Mouse (Mus musculus): ENCODE results near the gene Itgav. TPM values are rescaled to one million over a fixed set of nuclear protein-coding genes. Genes with fewer than 3 reads are reported as not detected.
A peak's percentile ranks its signal among the peaks of the same experiment; 100 is the strongest.

Itgav gene
- 10 to 100 TPM; 44.2 to 45.6 TPM for total RNA-seq (2021)
- long read RNA-seq, experiment 1, partial matches to known transcripts: 1 of 8 reads
- long read RNA-seq, experiment 1, other reads (novel, unspliced or antisense): 7 of 8 reads
- long read RNA-seq, experiment 2, full-length matches to known transcripts: 4 of 15 reads
- long read RNA-seq, experiment 2, partial matches to known transcripts: 3 of 15 reads
- long read RNA-seq, experiment 2, other reads (novel, unspliced or antisense): 8 of 15 reads

DNA sequence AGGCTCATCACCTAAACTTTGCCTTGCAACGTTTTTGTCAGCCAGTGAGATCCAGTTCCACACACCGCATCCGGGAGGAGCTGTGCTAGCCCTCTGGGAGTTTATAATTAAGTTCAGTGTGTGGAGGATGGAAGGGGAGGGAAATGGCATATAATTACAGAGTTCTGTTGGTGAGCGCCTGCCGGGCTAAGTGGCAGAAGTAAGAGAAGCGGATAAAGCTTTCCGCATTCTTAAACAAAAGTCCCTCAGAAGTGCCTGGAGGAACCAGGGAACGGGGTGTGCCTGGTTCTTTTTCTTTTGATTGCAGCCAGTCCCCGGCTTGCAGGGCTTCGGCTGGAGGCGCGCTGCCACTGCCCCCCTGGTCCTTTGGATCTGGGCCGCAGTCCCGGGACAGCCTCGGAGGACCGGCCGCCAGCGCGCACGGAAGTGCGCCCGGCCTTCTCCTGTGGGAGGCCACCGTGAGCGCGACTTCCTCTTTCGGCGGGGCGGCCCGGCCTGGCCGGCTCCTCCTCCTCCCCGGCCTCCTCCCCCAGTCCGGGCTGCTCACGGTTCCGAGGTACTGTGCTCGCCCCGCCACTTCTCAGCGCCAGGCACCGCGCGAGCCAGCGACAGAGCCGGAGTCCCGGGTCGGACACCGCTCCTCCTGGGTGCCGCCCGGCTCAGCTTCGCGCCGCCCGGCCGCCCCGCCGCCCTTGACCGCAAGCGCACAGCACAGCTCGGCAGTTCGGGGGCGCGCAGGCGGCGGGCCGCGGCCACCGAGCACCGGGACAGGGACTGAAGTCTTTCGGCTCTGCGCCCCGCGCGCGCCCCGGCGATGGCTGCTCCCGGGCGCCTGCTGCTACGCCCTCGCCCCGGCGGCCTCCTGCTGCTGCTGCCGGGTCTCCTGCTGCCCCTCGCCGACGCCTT is at the start of gene Itgav:
Gene Itgav (plus strand): TSS at position 477 of the 906 bp plus-strand sequence.
- peak; percentile 96 for DNase-seq

DNA sequence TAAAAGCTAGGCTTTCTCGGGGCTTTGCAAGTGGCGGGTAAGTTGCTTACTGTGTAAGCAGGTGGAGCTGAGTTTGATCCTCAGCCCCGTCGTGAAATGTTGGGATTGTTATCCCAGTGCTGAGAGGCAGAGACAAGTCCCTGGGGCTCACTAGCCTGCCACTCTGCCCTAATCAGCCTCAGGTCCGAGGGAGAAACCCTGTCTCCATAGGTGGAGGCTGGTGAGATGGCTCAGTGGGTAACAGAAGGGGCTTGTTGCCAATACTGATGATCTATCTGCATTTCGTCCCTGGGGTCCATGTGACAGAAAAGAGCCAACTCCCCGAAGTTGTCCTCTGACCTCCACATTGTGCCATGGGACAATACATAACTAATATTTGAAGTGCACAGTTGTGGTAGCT is 49.8 kb upstream of the Itgav start:
- DNase-seq: no peak

DNA sequence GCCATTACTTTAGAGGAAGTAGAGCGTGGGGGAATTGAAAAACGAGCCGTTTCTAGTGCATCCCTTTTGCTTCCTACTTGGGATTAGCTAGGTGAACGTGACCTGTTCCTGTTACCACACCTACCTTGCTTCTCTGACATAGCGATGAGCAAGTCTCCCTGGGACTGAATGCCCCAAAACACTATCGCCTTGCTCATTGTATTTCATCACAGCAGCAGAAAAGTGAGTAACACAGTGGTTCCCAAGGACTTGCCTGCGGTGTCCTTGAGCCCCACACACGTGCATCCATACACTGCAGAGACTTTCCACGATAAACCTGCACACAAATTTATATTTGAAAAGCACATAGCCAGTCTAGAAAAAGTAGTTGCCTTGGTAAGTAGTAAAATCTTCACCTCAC is 49.3 kb upstream of the Itgav start:
- DNase-seq: no peak

DNA sequence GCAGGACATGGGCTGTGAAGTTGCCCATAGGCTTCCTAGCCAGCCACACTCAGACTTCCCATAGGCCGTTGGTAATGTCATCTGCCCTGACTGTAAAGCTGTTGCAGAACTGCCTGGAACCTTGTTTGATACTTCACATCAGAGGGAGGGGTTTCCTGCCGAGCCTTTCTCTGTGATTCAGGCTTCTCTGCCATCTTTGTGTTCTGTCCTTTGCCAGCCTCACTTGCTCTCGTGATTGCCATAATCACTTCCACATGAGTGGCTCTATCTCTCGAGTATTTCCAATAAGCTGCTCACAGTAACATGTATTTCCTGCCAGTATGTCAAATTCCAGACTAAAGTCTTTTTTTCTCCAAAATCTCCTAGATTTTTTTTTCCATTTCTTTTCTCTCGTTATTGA is 48.5 kb upstream of the Itgav start:
- peak; percentile 10 for DNase-seq

DNA sequence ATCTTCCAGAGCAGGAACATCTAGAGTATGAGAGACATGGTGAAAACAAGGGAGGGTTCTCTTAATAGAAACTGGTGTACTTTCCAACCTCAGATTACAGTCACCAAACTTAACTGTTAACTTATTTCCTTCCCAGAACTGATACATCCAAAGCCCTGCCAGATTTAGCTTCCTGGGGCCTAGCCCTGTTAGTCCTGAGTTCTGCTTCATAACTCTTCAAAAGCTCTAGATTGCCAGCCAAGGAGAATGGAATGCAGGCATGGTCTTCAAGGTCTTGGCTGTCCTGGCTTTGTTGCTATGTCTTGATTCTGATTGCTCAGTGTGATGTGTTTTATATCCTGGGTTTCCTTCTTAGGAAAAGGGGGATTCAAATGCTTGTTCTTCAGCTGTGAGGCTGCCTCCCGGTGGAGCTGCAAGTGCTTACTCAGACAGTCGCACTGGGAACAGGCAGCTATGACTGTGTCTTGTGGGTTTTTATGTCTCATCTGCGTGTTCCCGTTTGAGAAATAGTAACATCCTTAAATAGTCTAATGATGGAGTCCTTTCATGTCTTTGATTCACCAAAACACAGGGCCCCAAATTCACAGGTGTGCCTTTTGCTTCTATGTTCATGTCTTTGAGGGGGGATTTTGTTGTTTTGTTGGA is 47.8 kb upstream of the Itgav start:
- no peak for DNase-seq

DNA sequence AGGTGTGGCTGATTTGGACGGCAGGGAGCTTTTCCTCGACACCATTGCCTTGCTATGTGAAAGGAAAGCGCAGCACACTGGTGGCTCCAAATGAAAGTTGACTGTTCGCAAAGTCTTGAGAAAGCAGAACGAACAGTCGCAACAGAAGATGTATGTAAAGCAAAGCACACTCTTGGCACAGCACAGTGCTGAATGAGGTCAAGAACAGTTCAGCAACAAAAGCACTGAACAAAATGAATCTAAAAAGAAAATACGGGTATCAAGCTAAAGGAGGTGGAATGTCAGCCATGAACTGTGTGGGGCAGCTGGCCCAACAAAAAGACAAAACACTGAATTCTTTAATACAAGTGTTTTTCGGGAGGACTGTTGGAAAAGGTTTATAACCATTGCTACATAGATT is 42.9 kb upstream of the Itgav start:
- DNase-seq: no peak

DNA sequence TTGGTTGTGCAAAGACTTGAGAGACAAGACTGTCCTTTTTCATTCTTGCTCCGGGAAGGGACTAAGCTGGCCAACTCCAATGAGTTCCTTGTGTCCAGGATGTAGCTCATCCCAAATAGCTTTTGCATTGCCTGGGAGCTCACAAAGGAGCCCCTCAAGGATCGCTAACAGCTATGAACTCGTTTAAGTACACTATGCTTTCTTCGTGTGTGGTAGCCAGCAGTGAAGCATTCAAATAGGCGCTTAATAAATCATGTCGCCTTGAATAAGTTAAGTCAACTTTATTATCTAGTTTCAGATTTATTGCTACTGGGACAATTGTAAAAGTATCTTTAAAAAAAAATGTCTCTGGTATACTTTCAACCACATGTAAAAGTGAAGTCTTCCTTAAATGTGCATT is 42.4 kb upstream of the Itgav start:
- no peak for DNase-seq

DNA sequence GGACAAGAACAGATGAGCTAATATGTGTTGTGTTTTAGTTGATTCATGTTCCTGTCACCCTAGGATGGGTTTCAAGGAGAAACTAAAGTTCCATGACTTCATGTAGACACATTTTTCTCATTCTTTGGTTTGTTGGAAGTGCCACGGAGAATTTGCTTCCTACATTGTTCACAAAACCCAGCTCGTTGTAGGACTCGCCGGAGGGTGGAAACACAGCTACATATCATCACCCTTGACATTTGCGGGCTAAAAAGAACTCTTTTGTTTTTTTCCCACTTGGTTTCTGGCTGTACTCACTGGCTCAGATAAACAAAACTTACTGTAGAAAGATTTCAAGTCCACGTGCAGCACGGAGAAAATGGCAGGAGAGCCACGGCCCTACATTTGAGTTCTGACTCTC is 41.9 kb upstream of the Itgav start:
- DNase-seq: no peak

DNA sequence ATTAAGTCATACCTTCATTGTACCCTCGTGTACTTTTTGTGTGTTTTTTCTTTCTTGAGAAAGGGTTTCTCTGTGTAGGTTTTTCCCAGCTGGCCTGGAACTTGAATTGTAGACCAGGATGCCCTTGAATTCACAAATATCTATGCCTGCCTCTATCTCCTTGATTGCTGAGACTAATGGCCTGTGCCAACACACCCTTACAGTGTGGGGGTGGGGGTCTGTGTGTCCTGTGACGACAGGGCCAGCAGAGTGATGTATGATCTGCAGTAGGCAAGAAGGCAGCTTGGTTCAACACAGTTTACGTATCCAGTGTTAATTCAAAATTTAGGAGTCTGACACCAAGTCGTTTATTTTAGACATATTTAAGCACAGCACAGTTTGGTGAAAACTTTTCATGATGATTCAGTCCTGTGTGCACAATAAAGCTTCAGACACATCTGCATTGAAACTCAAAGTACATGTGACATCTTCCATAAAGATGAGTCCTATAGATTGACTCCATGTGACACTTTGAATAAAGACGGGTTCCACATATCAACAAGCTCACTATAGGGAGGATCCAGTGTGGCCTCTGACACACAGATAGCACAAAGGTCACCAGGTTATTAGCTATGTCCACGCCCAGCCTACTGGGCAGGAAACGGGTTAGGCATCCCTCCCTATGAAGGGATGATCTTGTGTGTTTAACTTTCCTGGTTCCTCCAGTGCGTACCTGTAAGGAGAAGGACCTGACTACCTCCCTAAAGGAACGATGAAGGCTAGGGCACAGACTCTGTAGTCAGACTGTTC is 40.3 kb upstream of the Itgav start:
- DNase-seq: no peak

DNA sequence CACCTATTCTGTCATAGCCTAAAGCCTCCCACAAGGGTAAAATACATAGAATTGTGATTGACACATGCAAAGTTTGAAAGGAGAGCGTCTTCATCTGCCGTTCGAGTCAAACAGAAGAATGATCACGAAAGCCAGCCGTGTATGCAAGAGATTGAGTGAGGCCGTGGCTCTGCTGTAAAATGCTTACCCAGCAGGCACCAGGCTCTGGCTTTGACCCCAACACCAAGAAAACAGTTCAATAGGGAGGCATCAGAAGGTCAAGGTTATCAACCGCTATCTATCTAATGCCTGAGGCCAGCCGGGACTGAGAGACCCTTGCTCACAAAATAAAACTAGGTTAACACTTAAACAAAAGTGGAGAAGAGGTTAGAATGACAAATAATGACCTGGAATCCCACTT is 39.5 kb upstream of the Itgav start:
- no peak for DNase-seq

DNA sequence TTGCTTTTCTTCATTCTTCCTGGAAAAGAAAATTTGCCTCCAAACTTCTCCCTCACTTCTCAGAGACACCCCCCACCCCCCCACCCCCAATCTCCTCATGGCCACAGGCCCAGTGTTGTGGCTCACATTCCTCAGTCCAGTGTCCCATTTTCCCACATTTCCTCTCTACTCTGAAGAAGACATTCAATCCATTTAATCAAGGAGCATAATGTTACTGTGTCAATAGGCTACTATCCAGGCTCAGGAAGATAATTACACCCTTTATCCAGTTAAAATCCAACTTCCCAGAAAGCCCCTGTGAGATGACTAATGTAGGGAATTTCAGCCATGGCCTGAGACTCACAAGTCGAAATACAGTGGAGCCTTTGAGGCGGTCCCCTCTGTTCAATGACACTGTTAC is 33.8 kb upstream of the Itgav start:
- DNase-seq: no peak

DNA sequence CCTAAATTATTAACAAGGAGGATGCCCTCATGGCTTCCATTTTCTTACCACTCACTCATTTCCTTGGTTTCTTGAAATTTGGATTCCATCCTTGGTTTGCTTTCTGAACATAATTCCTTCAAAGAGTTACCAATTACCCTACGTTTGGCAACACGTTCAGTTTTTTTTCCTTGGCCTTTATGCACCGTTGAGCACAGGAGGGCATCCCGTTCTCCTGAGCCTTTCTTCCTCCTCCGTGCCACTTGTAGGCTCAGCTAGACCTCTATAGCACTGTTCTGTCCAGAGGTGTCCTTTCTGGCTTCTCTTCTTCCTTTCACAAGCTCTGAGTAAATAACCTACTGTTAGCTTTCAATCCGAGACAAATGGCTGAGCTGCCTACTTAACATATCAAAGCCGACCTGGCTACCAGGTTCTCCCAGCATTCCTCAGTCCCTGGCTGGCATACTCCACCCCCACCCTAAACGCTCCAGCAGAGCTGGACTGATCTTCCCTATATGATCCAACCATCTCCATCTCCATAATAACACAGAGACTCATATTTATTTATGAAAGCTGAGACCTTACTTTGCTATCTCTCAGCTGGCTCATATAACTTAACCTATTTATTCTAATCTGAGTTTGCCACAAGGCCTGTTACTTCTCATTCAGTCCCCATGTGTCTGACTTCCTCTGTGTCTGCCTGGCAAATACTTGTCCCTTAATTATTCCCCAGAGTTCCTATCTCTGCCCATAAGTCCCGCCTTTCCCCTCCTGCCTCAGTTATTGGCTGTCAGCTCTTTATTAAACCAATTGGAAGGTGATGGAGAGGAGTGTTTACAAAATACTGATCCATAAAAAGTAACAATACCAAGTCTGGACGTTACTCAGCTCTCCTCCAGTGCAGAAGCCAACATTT is 31.3 kb upstream of the Itgav start:
- DNase-seq: no peak

DNA sequence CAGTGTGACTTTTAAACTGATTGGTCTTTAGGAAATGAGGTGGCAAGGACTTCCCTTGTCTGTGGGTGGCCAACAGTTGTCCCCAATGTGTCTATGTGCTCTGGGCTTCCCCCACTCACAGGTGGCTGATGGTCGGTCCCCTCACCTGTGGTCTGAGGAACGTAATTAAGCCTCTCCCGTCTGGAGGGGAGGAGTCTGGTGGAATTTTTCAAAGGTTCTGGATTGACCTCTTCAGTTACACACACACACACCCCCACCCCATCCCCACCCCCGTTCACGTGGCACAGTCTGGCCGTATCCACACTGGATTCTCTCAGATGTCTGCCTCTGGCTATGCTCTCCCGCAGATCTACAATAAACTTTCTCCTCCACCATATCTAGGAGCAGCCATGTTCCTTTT is 30.1 kb upstream of the Itgav start:
- no peak for DNase-seq

DNA sequence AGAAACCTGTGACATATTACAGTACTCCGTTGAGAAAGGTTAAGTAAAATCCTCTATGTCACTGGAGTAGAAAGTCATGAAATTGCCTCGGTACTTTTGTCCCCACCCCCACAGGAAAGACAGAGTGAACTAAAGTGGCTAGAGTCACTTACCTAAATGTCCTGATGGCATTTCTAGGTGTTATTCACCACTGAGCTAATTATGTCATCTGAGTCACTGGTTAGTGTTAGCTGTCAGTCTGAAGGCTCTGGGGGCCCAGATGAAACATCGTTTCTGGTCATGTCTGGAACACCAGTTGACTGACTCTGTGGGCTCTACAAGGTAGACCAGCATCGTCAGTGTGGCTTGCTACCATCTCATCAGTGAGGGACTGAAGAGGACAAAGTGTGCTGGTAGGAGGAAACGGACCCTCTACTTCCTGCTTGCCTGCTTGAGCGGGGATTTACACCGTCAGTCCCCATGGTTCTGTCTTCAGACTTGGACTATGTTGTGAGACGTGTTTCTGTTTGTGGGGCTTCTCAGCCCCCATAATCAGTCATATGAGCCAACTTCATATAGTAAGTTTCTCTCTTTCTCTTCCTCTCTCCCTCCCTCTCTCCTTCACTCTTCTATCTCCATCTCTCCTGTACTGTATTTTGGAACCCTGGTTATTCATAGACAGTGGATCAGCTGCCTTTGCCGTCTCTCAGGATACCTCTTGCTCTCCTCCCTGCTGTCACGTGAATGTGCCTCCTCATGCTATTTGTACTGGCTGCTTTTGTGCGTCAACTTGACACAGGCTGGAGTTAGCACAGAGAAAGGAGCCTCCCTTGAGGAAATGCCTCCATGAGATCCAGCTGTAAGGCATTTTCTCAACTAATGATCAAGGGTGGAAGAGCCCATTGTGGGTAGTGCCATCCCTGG is 28.6 kb upstream of the Itgav start:
- no peak for DNase-seq

DNA sequence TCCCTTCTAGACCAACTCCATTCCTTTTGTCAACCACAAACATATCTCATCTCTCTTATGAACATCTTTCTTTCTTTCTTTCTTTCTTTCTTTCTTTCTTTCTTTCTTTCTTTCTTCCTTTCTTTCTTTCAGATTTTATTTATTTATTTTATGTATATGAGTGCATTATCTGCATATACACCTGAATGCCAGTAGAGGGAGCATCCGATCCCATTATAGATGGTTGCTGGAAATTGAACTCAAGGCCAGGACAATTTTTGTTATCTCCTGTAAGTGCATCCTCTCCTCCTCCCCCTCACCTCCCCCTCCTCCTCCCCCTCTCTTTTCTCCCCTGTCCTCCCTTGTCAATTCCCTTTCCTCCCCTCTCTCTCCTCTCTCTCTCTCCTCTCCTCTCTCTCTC is 25.7 kb upstream of the Itgav start:
- DNase-seq: no peak

DNA sequence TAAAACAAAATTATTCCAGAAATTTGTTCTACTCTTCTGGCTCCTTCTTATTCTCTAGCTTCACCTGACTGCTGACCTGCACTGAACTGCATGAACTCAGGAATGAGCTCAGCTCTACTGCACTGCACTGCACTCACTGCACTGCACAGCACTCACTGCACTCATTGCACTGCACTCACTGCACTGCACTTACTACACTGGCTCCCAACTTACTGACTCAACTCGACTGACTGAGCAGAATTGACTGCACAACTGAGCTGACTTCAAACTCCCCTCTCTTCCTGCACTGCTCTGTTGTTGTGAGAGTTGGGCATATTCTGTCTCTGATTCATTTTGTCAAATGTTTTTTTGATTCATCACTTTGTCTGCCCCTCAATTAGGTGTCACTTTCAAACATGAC is 24.9 kb upstream of the Itgav start:
- DNase-seq: no peak

DNA sequence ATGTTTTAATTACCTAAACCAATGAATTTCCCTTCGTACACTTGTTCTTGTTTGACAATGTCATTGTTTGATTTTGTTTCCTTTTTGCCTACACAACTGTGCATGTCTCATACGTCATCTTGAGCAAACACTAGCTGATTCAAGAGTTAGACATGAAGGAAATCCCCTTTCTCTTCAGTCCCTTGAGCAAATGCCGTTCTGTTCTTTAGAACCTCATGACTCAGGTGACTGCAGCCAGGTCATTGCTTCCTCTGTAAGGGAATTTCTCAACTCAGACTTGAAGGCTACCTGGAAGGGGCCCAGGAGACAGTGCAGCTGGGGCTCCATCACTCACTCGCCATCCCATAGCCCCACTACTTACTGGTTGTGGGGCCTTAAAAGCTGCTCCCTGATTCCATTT is 23.5 kb upstream of the Itgav start:
- DNase-seq: no peak

DNA sequence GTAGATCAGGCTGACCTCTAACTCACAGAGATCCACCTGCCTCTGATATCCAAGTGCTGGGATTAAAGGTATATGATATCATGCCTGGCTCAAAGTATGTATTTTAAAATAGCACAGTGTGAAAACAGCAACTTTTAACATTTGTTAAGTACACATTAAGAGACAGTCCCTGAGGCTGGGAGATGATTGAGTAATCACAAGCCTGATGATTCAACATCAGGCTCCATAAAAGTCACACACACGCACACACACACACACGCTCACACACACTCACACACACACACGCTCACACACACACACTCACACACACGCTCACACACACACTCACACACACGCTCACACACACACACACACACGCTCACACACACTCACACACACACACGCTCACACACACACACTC is 21.8 kb upstream of the Itgav start:
- DNase-seq: no peak

DNA sequence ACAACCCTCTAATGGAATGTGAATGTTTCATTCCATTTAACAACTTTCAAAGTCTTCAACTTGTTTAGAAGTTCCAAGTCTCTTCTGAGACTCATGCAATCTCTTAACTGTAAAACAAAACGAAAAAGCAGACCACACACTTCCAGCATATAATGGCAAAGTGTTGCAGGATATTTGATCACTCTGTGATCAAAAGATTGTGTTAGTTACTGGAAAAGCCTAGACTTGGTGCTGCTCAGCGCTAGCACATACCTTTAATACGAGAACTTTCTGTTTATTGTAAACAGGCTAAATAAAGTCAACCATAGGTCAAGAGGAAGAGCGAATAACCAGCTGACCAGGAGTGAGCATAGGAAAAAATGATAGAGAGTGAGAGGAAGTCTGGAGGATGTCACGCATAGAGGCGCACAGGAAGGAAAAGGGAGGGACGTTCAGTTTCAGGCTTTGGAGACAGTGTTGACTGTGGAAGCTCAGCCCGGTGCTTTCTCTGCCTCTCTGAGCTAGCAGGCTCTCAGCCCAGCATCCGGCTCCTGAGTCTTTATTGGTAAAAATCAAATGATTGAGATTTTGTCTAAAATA is 18.5 kb upstream of the Itgav start:
- DNase-seq: no peak
